Mouse (Mus musculus): ENCODE measurements around the gene Scd1. TPM values are rescaled to one million over a fixed set of nuclear protein-coding genes. Genes with fewer than 3 reads are reported as not detected.

Scd1 gene
- polyA plus RNA-seq, 1 experiment from 2014 or later: 25.5 TPM

GRCm38 (mm10) chr19:44422051-44422631 is 14.5 kb upstream of the Scd1 start:
- ATAC-seq (ENCODE audit: low read depth): no peak
- 59% methylated on average over 8 of the region's 8 CpGs for WGBS (ENCODE audit: insufficient replicate concordance)
- Histone ChIP-seq H3K36me3 (ENCODE audit: control insufficient read depth, insufficient read depth) (no peaks in the 10 kb centered on the region), H3K4me1 (ENCODE audit: control insufficient read depth, low read depth, low read length) (peaks cover 3% of the 10 kb centered on the region), H3K4me2 (ENCODE audit: low read depth, low read length) (no peak overlapping the region), H3K27ac (ENCODE audit: low read length) (no peak overlapping the region), H3K27me3 (ENCODE audit: control insufficient read depth, insufficient read depth, low read depth, low read length) (no peaks in the 10 kb centered on the region), H3K4me3 (ENCODE audit: low read depth, low read length) (no peak overlapping the region), H3K9ac (ENCODE audit: low read depth, low read length) (no peak overlapping the region), H3K9me3 (replicated peaks; ENCODE audit: control insufficient read depth, low read length) (no peaks in the 10 kb centered on the region)

- Histone ChIP-seq H3K4me2 (ENCODE audit: low read depth, low read length) (no peak overlapping the region), H3K9me3 (replicated peaks; ENCODE audit: control insufficient read depth, low read length) (no peaks in the 10 kb centered on the region), H3K36me3 (ENCODE audit: control insufficient read depth, insufficient read depth) (no peaks in the 10 kb centered on the region), H3K27ac (ENCODE audit: low read length) (no peak overlapping the region), H3K27me3 (ENCODE audit: control insufficient read depth, insufficient read depth, low read depth, low read length) (no peaks in the 10 kb centered on the region), H3K4me3 (ENCODE audit: low read depth, low read length) (no peak overlapping the region), H3K9ac (ENCODE audit: low read depth, low read length) (no peak overlapping the region), H3K4me1 (ENCODE audit: control insufficient read depth, low read depth, low read length) (peaks cover 10% of the 10 kb centered on the region)
- ATAC-seq (ENCODE audit: low read depth): peak; percentile 16; the same call in 1 of the 2 replicates
- WGBS (ENCODE audit: insufficient replicate concordance): 46% methylated on average over 11 of the region's 11 CpGs
Observed at GRCm38 (mm10) chr19:44419530-44419929, 11.9 kb upstream of the Scd1 start.

- H3K27ac ChIP-seq (ENCODE audit: low read length): no peak overlapping the region
- no peaks in the 10 kb centered on the region for H3K9me3 ChIP-seq (replicated peaks; ENCODE audit: control insufficient read depth, low read length)
- H3K4me3 ChIP-seq (ENCODE audit: low read depth, low read length): no peak overlapping the region
- no peak overlapping the region for H3K9ac ChIP-seq (ENCODE audit: low read depth, low read length)
- H3K36me3 ChIP-seq (ENCODE audit: control insufficient read depth, insufficient read depth): no peaks in the 10 kb centered on the region
- 15% methylated on average over 4 of the region's 4 CpGs for WGBS (ENCODE audit: insufficient replicate concordance)
- ATAC-seq (ENCODE audit: low read depth): no peak
- H3K27me3 ChIP-seq (ENCODE audit: control insufficient read depth, insufficient read depth, low read depth, low read length): no peaks in the 10 kb centered on the region
- peaks cover 10% of the 10 kb centered on the region for H3K4me1 ChIP-seq (ENCODE audit: control insufficient read depth, low read depth, low read length)
- H3K4me2 ChIP-seq (ENCODE audit: low read depth, low read length): no peak overlapping the region
Observed at GRCm38 (mm10) chr19:44418945-44419344, 11.3 kb upstream of the Scd1 start.

GRCm38 (mm10) chr19:44418544-44418943 is 10.9 kb upstream of the Scd1 start:
- Histone ChIP-seq H3K9me3 (replicated peaks; ENCODE audit: control insufficient read depth, low read length) (no peaks in the 10 kb centered on the region), H3K4me3 (ENCODE audit: low read depth, low read length) (no peak overlapping the region), H3K4me1 (ENCODE audit: control insufficient read depth, low read depth, low read length) (peaks cover 10% of the 10 kb centered on the region), H3K36me3 (ENCODE audit: control insufficient read depth, insufficient read depth) (no peaks in the 10 kb centered on the region), H3K27ac (ENCODE audit: low read length) (no peak overlapping the region), H3K9ac (ENCODE audit: low read depth, low read length) (no peak overlapping the region), H3K27me3 (ENCODE audit: control insufficient read depth, insufficient read depth, low read depth, low read length) (no peaks in the 10 kb centered on the region), H3K4me2 (ENCODE audit: low read depth, low read length) (no peak overlapping the region)
- WGBS (ENCODE audit: insufficient replicate concordance): 63% methylated on average over 9 of the region's 9 CpGs
- no peak for ATAC-seq (ENCODE audit: low read depth)

GRCm38 (mm10) chr19:44418061-44418460 is 10.4 kb upstream of the Scd1 start:
- no peak overlapping the region for H3K9ac ChIP-seq (ENCODE audit: low read depth, low read length)
- no peak overlapping the region for H3K27ac ChIP-seq (ENCODE audit: low read length)
- H3K4me2 ChIP-seq (ENCODE audit: low read depth, low read length): no peak overlapping the region
- no peaks in the 10 kb centered on the region for H3K27me3 ChIP-seq (ENCODE audit: control insufficient read depth, insufficient read depth, low read depth, low read length)
- H3K4me1 ChIP-seq (ENCODE audit: control insufficient read depth, low read depth, low read length): peaks cover 10% of the 10 kb centered on the region
- WGBS (ENCODE audit: insufficient replicate concordance): 70% methylated on average over 5 of the region's 5 CpGs
- H3K4me3 ChIP-seq (ENCODE audit: low read depth, low read length): no peak overlapping the region
- H3K9me3 ChIP-seq (replicated peaks; ENCODE audit: control insufficient read depth, low read length): no peaks in the 10 kb centered on the region
- no peaks in the 10 kb centered on the region for H3K36me3 ChIP-seq (ENCODE audit: control insufficient read depth, insufficient read depth)
- ATAC-seq (ENCODE audit: low read depth): no peak

GRCm38 (mm10) chr19:44417448-44417847 is 9.8 kb upstream of the Scd1 start:
- no peak overlapping the region for H3K4me3 ChIP-seq (ENCODE audit: low read depth, low read length)
- no peak overlapping the region for H3K9ac ChIP-seq (ENCODE audit: low read depth, low read length)
- no peaks in the 10 kb centered on the region for H3K27me3 ChIP-seq (ENCODE audit: control insufficient read depth, insufficient read depth, low read depth, low read length)
- H3K4me2 ChIP-seq (ENCODE audit: low read depth, low read length): no peak overlapping the region
- no peak for ATAC-seq (ENCODE audit: low read depth)
- peaks cover 10% of the 10 kb centered on the region for H3K4me1 ChIP-seq (ENCODE audit: control insufficient read depth, low read depth, low read length)
- H3K27ac ChIP-seq (ENCODE audit: low read length): no peak overlapping the region
- 61% methylated on average over 4 of the region's 4 CpGs for WGBS (ENCODE audit: insufficient replicate concordance)
- no peaks in the 10 kb centered on the region for H3K36me3 ChIP-seq (ENCODE audit: control insufficient read depth, insufficient read depth)
- no peaks in the 10 kb centered on the region for H3K9me3 ChIP-seq (replicated peaks; ENCODE audit: control insufficient read depth, low read length)

GRCm38 (mm10) chr19:44416240-44416639 is 8.6 kb upstream of the Scd1 start:
- WGBS (ENCODE audit: insufficient replicate concordance): 56% methylated on average over 5 of the region's 5 CpGs
- H3K4me3 ChIP-seq (ENCODE audit: low read depth, low read length): no peak overlapping the region
- H3K9me3 ChIP-seq (replicated peaks; ENCODE audit: control insufficient read depth, low read length): no peaks in the 10 kb centered on the region
- no peak overlapping the region for H3K9ac ChIP-seq (ENCODE audit: low read depth, low read length)
- H3K27ac ChIP-seq (ENCODE audit: low read length): no peak overlapping the region
- H3K4me2 ChIP-seq (ENCODE audit: low read depth, low read length): no peak overlapping the region
- H3K36me3 ChIP-seq (ENCODE audit: control insufficient read depth, insufficient read depth): no peaks in the 10 kb centered on the region
- H3K27me3 ChIP-seq (ENCODE audit: control insufficient read depth, insufficient read depth, low read depth, low read length): no peaks in the 10 kb centered on the region
- peaks cover 10% of the 10 kb centered on the region for H3K4me1 ChIP-seq (ENCODE audit: control insufficient read depth, low read depth, low read length)
- peak; percentile 64 for ATAC-seq (ENCODE audit: low read depth)

GRCm38 (mm10) chr19:44415464-44415863 is 7.8 kb upstream of the Scd1 start:
- H3K27ac ChIP-seq (ENCODE audit: low read length): no peak overlapping the region
- H3K9me3 ChIP-seq (replicated peaks; ENCODE audit: control insufficient read depth, low read length): no peaks in the 10 kb centered on the region
- H3K27me3 ChIP-seq (ENCODE audit: control insufficient read depth, insufficient read depth, low read depth, low read length): no peaks in the 10 kb centered on the region
- peaks cover 10% of the 10 kb centered on the region for H3K4me1 ChIP-seq (ENCODE audit: control insufficient read depth, low read depth, low read length)
- no peak overlapping the region for H3K4me3 ChIP-seq (ENCODE audit: low read depth, low read length)
- H3K4me2 ChIP-seq (ENCODE audit: low read depth, low read length): no peak overlapping the region
- no peak for ATAC-seq (ENCODE audit: low read depth)
- no peaks in the 10 kb centered on the region for H3K36me3 ChIP-seq (ENCODE audit: control insufficient read depth, insufficient read depth)
- WGBS (ENCODE audit: insufficient replicate concordance): 59% methylated on average over 5 of the region's 5 CpGs
- no peak overlapping the region for H3K9ac ChIP-seq (ENCODE audit: low read depth, low read length)

- Histone ChIP-seq H3K9ac (ENCODE audit: low read depth, low read length) (no peak overlapping the region), H3K27ac (ENCODE audit: low read length) (no peak overlapping the region), H3K36me3 (ENCODE audit: control insufficient read depth, insufficient read depth) (no peaks in the 10 kb centered on the region), H3K9me3 (replicated peaks; ENCODE audit: control insufficient read depth, low read length) (no peaks in the 10 kb centered on the region), H3K4me2 (ENCODE audit: low read depth, low read length) (no peak overlapping the region), H3K4me3 (ENCODE audit: low read depth, low read length) (no peak overlapping the region), H3K4me1 (ENCODE audit: control insufficient read depth, low read depth, low read length) (peaks cover 22% of the 10 kb centered on the region), H3K27me3 (ENCODE audit: control insufficient read depth, insufficient read depth, low read depth, low read length) (peaks cover 2% of the 10 kb centered on the region)
- WGBS (ENCODE audit: insufficient replicate concordance): 82% methylated on average over 20 of the region's 20 CpGs
- no peak for ATAC-seq (ENCODE audit: low read depth)
Observed at GRCm38 (mm10) chr19:44410269-44410992, 2.8 kb upstream of the Scd1 start.

All from liver, embryonic 16.5 days (tissue).